Mouse (Mus musculus) small intestine, adult 2 months (tissue): ENCODE results near the gene Phactr1. TPM values are rescaled to one million over a fixed set of nuclear protein-coding genes. Genes with fewer than 3 reads are reported as not detected.

Experiments
- H3K27ac ChIP-seq: fragments of 200-500 bp; 2 replicates; pipeline ENCODE4 v1.5.1; 2012; ENCODE audit warnings: low read depth, low read length, control low read depth, inconsistent platforms; ENCODE audit not compliant: insufficient read depth
- H3K27me3 ChIP-seq: fragments of 200-500 bp; 2 replicates; pipeline ENCODE4 v1.6.1; 2012; ENCODE audit warnings: mild to moderate bottlenecking, moderate library complexity, low read length, inconsistent platforms; ENCODE audit not compliant: control insufficient read depth, insufficient read depth
- H3K36me3 ChIP-seq: fragments of 200-500 bp; 2 replicates; pipeline ENCODE4 v1.6.1; 2012; ENCODE audit warnings: mild to moderate bottlenecking, low read length, control low read depth, inconsistent platforms; ENCODE audit not compliant: control insufficient read depth, insufficient read depth
- H3K4me1 ChIP-seq: fragments of 200-500 bp; 2 replicates; pipeline ENCODE4 v1.6.1; 2012; ENCODE audit warnings: low read length, inconsistent platforms, mixed read lengths; ENCODE audit not compliant: control insufficient read depth, insufficient read depth, insufficient read length
- H3K4me3 ChIP-seq: fragments of 200-500 bp; 2 replicates; pipeline ENCODE4 v1.5.1; 2012; ENCODE audit warnings: low read depth, mild to moderate bottlenecking, control low read depth, inconsistent platforms, low read length, moderate library complexity
- CTCF ChIP-seq: fragments of 200-500 bp; IDR thresholded peaks from 2 replicates; pipeline ENCODE4 v1.5.1; 2012; ENCODE audit warnings: low read depth, mild to moderate bottlenecking, control low read depth, inconsistent platforms, low read length, moderate library complexity, mixed read lengths; ENCODE audit not compliant: insufficient replicate concordance, insufficient read length; ENCODE audit errors: extremely low read depth
- POLR2A ChIP-seq: fragments of 200-500 bp; IDR thresholded peaks from 2 replicates; pipeline ENCODE4 v1.6.1; 2012; ENCODE audit warnings: low read depth, mild to moderate bottlenecking, control low read depth, inconsistent platforms, low read length, moderate library complexity
- WGBS: fragments of 180-500 bp; shearing (Covaris S2); methylation state at CpG from one replicate; pipeline ENCODE4 v1.1.7; 2018; 5-methylcytosine and 5-hydroxymethylcytosine counted together
- polyA plus RNA-seq: library from polyadenylated mRNA; depleted of rRNA; stranded (reverse); fragments of >200 nt; gene quantifications from 2 replicates; pipeline ENCODE4 v1.2.3, GENCODE M21; 2012

The Phactr1 gene
- polyA plus RNA-seq, 1 experiment: 0.43 TPM

DNA sequence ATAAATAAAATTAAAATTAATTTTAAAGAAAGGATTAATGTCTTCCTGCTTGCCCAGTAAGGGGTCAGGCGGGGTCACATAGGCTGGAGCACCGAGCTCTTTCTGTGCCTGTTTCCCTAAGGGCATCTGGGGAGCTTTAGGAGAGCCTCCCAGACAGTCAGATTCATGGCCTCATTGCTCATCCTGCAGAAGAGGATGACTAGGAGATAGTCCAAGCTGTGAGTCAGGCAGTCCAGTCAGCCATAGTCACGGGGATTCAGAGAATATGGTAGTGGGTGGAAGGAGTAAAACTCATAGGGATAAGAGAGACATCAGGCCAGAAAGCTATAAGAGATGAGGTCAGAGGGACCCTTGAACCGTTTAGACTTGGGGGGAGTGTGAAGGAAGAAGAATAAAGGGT is 362.3 kb downstream of the Phactr1 start:
- no peak for TF ChIP-seq CTCF
- Histone ChIP-seq H3K36me3 (no peaks in the 10 kb centered on the region), H3K27ac (no peak overlapping the region), H3K4me1 (no peaks in the 10 kb centered on the region), H3K4me3 (no peak overlapping the region), H3K27me3 (no peaks in the 10 kb centered on the region; the same call in 1 of the 2 replicates)
- 65% methylated on average over 4 of the region's 4 CpGs for WGBS

DNA sequence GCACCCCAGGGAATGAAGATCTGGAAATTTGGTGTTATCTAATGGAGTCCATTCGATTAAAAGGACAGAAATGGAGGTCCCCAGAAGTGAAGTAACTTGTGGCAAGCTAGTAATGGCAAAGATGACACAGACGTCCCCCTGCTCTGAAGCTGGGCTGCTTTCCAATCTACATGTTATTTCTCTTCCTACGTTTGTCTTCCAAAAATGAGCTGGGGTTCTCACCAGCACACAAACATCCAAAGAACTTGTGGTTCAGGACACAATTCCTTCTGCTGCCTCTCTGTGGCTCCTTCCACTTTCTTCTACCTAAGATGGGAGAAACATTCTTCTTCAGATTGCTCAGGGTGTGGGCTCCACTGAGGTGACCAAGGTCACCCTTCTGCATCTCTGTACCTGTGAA is 368.1 kb downstream of the Phactr1 start:
- no peaks in the 10 kb centered on the region for H3K36me3 ChIP-seq
- no peak overlapping the region for H3K4me3 ChIP-seq
- H3K4me1 ChIP-seq: no peaks in the 10 kb centered on the region
- no peaks in the 10 kb centered on the region; the same call in 1 of the 2 replicates for H3K27me3 ChIP-seq
- WGBS: 51% methylated on average over 3 of the region's 3 CpGs
- H3K27ac ChIP-seq: no peak overlapping the region
- TF ChIP-seq POLR2A: no peak
- no peak for TF ChIP-seq CTCF

DNA sequence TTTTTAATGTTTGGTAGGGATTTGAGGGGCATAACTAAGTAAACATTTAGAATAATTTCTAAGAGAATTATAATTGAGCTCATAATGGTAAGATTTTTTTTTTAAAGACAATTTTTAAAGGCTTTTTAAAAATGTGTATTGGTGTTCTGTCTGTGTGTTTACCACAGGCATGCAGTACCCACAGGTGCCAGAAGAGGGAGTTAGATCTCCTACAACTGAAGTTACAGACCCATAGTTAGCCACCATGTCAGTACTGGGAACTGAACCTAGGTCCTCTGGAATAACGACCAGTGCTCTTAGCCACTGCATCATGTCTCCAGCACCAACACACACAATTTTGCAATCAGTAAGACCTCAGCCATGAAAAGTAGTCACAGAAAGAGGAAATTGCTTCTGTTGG is 372.8 kb downstream of the Phactr1 start:
- Histone ChIP-seq H3K27ac (no peak overlapping the region), H3K36me3 (no peaks in the 10 kb centered on the region), H3K4me3 (no peak overlapping the region), H3K27me3 (no peaks in the 10 kb centered on the region), H3K4me1 (no peaks in the 10 kb centered on the region)
- no peak for TF ChIP-seq CTCF
- no peak for TF ChIP-seq POLR2A
- WGBS: 96% methylated on average over 1 of the region's 1 CpGs

DNA sequence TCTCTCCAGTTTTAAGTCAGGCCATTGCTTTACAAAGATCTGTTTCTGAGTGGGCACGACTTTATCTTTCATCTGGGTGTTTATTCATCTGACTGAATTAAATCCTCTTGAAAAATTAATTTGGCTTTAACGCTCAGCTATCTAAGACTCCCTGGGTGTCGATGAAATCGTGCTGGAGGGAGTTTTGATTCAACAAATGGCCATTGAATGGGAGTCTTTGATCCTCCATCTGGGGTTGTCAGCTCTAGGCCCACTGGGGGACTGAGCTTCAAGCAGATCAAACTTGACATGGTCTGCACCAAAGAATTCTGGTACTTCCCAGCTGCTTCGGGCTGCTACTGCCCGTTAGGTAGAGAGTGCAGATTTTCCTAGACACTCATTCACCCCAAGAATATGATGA is 374.7 kb downstream of the Phactr1 start:
- Histone ChIP-seq H3K27me3 (no peaks in the 10 kb centered on the region), H3K36me3 (no peaks in the 10 kb centered on the region), H3K4me3 (no peak overlapping the region), H3K27ac (no peak overlapping the region), H3K4me1 (no peaks in the 10 kb centered on the region)
- TF ChIP-seq CTCF: no peak
- TF ChIP-seq POLR2A: no peak
- 66% methylated on average over 6 of the region's 6 CpGs for WGBS

DNA sequence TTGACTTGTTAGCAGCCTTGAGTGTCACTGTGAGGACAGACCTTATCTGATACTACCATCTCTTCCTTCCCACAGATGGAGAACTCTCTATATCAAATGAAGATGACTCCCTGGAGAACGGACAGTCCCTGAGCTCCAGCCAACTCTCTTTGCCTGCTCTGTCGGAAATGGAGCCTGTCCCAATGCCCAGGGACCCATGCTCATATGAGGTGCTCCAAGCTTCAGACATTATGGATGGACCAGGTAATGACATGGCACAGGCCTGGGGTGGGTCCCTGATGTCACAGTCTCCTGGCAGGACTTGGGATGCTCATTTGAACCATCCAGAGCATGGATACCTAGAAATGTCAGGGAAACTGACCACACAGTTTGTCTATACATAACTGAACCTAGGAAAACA is 376.7 kb downstream of the Phactr1 start:
- no peak overlapping the region for H3K27ac ChIP-seq
- H3K4me1 ChIP-seq: no peaks in the 10 kb centered on the region
- TF ChIP-seq POLR2A (no peak), CTCF (no peak)
- WGBS: 89% methylated on average over 2 of the region's 2 CpGs
- H3K36me3 ChIP-seq: no peaks in the 10 kb centered on the region
- H3K27me3 ChIP-seq: no peaks in the 10 kb centered on the region
- no peak overlapping the region for H3K4me3 ChIP-seq

DNA sequence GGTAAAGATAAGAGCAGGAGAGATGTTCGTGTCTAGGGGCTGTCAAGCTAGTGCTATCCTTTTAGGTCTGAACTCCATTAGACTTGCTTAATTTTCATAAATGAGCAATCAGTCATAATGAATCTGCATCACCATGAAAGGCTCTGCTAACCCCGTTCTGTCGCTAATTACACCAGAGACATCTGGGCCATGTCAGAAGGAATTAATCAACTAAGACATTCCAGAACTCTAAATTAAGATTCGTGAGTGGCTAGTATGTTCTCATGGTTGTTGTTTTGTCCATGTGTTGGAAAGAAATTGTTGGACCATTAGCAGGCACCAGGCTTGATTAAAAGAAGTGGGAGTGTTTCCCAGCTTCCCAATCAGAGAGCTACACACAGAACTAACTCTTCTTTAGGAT is 382.9 kb downstream of the Phactr1 start:
- Histone ChIP-seq H3K4me3 (no peak overlapping the region), H3K27me3 (no peaks in the 10 kb centered on the region), H3K4me1 (no peaks in the 10 kb centered on the region), H3K36me3 (no peaks in the 10 kb centered on the region), H3K27ac (no peak overlapping the region)
- 78% methylated on average over 4 of the region's 4 CpGs for WGBS
- TF ChIP-seq POLR2A: no peak
- no peak for TF ChIP-seq CTCF

DNA sequence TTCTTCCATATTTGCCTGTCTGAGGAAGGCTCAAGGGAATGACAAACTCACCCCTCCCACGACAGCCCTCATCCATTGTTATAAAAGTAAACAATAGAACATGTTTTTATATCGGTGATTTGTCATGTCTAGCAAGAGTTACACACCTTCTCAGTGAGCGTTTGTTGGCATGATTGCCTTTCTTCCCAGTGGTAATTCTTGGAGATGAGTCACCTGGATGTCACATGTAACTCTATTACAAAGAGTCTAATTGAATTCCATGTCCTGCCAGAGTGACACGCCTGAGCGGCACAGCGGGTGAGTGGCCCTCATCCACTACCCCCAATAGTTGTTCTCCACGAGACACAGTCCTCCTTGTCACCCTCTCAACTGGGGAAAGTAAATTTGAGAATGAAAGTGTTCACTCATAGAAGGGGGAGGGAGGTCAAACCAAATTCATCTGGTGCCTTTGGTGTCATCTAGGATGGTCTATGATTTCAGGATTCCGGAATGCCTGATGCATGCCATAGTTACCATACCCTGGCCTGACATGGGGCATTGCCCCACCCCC is 388.4 kb downstream of the Phactr1 start:
- Histone ChIP-seq H3K36me3 (no peaks in the 10 kb centered on the region), H3K4me1 (no peaks in the 10 kb centered on the region), H3K27ac (no peak overlapping the region), H3K4me3 (no peak overlapping the region), H3K27me3 (no peaks in the 10 kb centered on the region)
- no peak for TF ChIP-seq POLR2A
- TF ChIP-seq CTCF: no peak
- 66% methylated on average over 8 of the region's 8 CpGs for WGBS
